Mouse (Mus musculus) stomach, embryonic 16.5 days (tissue): ENCODE measurements around the gene Ptn. TPM values are rescaled to one million over a fixed set of nuclear protein-coding genes. Genes with fewer than 3 reads are reported as not detected.

Source experiments
- ATAC-seq: fragments of 200-750 bp; cut with Nextera tagmentation; 2 replicates; pipeline ENCODE4 v1.8.0; 2017; ENCODE audit warnings: moderate number of reproducible peaks, moderate TSS enrichment; ENCODE audit not compliant: insufficient read depth, low FRiP score
- H3K27ac ChIP-seq: fragments of 300-500 bp; sonication (generic); 2 replicates; pipeline ENCODE4 v1.5.1; 2014; ENCODE audit warnings: low read length
- H3K27me3 ChIP-seq: fragments of 300-500 bp; sonication (generic); 2 replicates; pipeline ENCODE4 v1.6.1; 2014; ENCODE audit warnings: low read length, control low read depth, mixed read lengths; ENCODE audit not compliant: control insufficient read depth, insufficient read depth
- H3K36me3 ChIP-seq: fragments of 300-500 bp; sonication (generic); 2 replicates; pipeline ENCODE4 v1.6.1; 2014; ENCODE audit warnings: low read length; ENCODE audit not compliant: control insufficient read depth, insufficient read depth
- H3K4me1 ChIP-seq: fragments of 300-500 bp; sonication (generic); 2 replicates; pipeline ENCODE4 v1.6.1; 2014; ENCODE audit warnings: low read length, control low read depth, mixed read lengths; ENCODE audit not compliant: control insufficient read depth, insufficient read depth
- H3K4me2 ChIP-seq: fragments of 300-500 bp; sonication (generic); 2 replicates; pipeline ENCODE4 v1.6.1; 2014; ENCODE audit warnings: low read depth, low read length, mixed read lengths
- H3K4me3 ChIP-seq: fragments of 300-500 bp; sonication (generic); replicated peaks from 2 replicates; pipeline ENCODE4 v1.5.1; 2014; ENCODE audit warnings: mild to moderate bottlenecking, low read length
- H3K9ac ChIP-seq: fragments of 300-500 bp; sonication (generic); 2 replicates; pipeline ENCODE4 v1.6.1; 2014; ENCODE audit warnings: low read length
- H3K9me3 ChIP-seq: fragments of 300-500 bp; sonication (generic); replicated peaks from 2 replicates; pipeline ENCODE4 v1.6.1; 2016; ENCODE audit warnings: low read length, control low read depth; ENCODE audit not compliant: control insufficient read depth
- whole genome bisulfite sequencing: fragments of 180-500 bp; shearing (Covaris S2); extraction: QIAGEN DNeasy Blood & Tissue Kit; methylation state at CpG from one replicate; pipeline ENCODE4 v1.1.7; 2014; 5-methylcytosine and 5-hydroxymethylcytosine counted together
- polyA plus RNA-seq: library from polyadenylated mRNA; unstranded; fragments of >200 nt; fragmentation: Nextera tagmentation; extraction: Ambion mirVana; gene quantifications from 2 replicates; pipeline ENCODE4 v1.2.1, GENCODE M21; 2015

The Ptn gene
- polyA plus RNA-seq, 1 experiment from 2014 or later: 411 TPM

GRCm38 (mm10) chr6:36819019-36819783 lies 9.2 kb upstream of the Ptn start:
- Histone ChIP-seq H3K27ac (peak overlapping the region; percentile 68), H3K4me1 (peaks cover 20% of the 10 kb centered on the region), H3K4me3 (no peak overlapping the region), H3K9me3 (no peaks in the 10 kb centered on the region), H3K9ac (no peak overlapping the region), H3K4me2 (peak overlapping the region; percentile 20), H3K27me3 (no peaks in the 10 kb centered on the region), H3K36me3 (no peaks in the 10 kb centered on the region)
- ATAC-seq: peak; percentile 91
- 8% methylated on average over 8 of the region's 8 CpGs for WGBS

- Histone ChIP-seq H3K4me1 (peaks cover 20% of the 10 kb centered on the region), H3K9me3 (no peaks in the 10 kb centered on the region), H3K27me3 (no peaks in the 10 kb centered on the region), H3K4me3 (no peak overlapping the region), H3K36me3 (no peaks in the 10 kb centered on the region), H3K4me2 (peak overlapping the region; percentile 20), H3K27ac (peak overlapping the region; percentile 68), H3K9ac (no peak overlapping the region)
- 22% methylated on average over 4 of the region's 4 CpGs for WGBS
- 0 out of 2 replicates have a peak, but pooled peaks have one; percentile 5 for ATAC-seq
These were observed 8.4 kb upstream of the Ptn start for GRCm38 (mm10) chr6:36818281-36819018.

DNA sequence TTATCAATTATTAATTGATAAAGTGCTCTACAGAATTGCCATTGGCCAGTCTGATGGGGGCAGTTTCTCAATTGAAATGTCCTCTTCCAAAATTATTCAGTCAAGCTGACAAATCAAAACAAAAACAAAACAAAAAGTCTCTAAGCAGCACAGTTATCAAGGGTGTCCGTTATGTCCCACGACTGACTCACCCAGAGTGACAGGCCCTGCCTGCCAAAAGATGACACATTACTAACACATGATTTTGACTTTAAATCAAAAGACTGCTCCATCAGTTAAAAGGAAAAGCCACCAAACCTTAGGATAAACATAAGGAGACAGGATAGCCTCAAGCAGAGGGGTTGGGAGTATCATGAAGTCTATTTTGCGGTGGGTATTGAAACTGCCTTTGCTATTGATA lies 6.6 kb upstream of the Ptn start:
- 82% methylated on average over 3 of the region's 3 CpGs for WGBS
- Histone ChIP-seq H3K4me3 (no peak overlapping the region), H3K4me2 (no peak overlapping the region), H3K9me3 (no peaks in the 10 kb centered on the region), H3K27me3 (no peaks in the 10 kb centered on the region), H3K27ac (no peak overlapping the region), H3K4me1 (peaks cover 20% of the 10 kb centered on the region), H3K9ac (no peak overlapping the region), H3K36me3 (no peaks in the 10 kb centered on the region)
- ATAC-seq: no peak

- no peak overlapping the region for H3K4me3 ChIP-seq
- no peak overlapping the region for H3K27ac ChIP-seq
- peaks cover 20% of the 10 kb centered on the region for H3K4me1 ChIP-seq
- H3K4me2 ChIP-seq: no peak overlapping the region
- 71% methylated on average over 2 of the region's 2 CpGs for WGBS
- no peaks in the 10 kb centered on the region for H3K9me3 ChIP-seq
- ATAC-seq: no peak
- no peak overlapping the region for H3K9ac ChIP-seq
- no peaks in the 10 kb centered on the region for H3K36me3 ChIP-seq
- H3K27me3 ChIP-seq: no peaks in the 10 kb centered on the region
These were observed 6.0 kb upstream of the Ptn start for GRCm38 (mm10) chr6:36815992-36816391.

DNA sequence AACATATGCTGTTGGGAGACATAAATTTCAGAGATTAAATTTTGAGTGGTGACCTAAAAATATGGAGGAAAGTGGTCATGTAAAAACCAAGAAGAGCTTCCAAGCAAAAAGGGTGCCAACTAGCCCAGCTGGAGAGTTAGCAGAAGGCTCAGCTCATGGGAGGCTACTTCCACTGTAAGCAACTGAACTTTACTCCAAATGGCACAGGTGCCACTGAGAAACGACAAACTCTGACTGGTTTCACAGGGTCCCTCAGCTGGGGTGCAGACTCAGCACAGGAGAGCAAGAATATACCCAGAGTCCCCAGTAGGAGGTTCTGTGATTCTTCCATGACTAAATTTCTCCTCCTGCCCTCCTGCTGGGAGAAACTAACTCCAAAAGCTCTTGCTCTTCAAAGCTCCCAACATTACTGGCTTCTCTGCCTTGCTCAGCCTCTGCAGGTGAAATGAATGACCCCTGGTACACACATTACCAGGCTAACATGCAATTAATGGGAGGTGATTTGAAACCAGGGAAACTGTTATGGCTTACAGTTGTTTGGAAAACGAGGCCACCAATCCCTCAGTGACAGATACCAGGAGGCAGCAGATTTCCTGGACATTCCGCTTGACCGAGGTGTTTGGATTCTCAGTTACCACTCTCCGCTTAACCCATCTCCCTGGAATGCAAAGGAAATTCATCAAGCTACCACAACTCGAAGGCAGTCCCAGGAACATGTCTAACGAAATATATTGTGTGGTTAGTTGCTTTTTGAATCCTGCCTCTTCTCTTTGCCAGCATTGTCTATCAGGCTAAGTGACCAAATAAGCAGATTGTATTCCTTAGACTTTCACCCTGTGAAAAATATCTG lies 2.9 kb upstream of the Ptn start:
- Histone ChIP-seq H3K9ac (no peak overlapping the region), H3K4me2 (no peak overlapping the region), H3K9me3 (no peaks in the 10 kb centered on the region), H3K36me3 (no peaks in the 10 kb centered on the region), H3K4me3 (no peak overlapping the region), H3K4me1 (peaks cover 3% of the 10 kb centered on the region; the same call in 1 of the 2 replicates), H3K27ac (no peak overlapping the region), H3K27me3 (no peaks in the 10 kb centered on the region)
- no peak for ATAC-seq
- WGBS: 47% methylated on average over 7 of the region's 7 CpGs

DNA sequence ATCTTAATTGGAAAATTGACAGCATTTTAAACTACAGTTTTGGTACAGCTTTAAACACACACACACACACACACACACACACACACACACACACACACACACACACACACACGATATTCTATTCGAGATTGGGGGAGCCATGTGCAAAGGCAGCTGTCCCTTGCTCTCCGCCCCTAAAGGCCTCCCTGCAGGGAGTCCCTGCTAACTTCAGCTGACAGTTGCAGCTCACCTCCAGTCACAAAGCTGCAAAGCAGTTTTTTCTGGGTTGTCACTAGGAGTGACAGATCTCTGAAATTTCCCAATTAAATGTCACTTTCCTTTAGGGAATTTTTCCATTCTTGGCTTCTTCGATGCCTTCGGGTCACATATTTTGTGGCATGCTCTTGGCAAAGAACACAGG lies 428 bp upstream of the Ptn start:
- no peaks in the 10 kb centered on the region for H3K9me3 ChIP-seq
- H3K27ac ChIP-seq: peak overlapping the region; percentile 82
- no peak overlapping the region; the same call in 1 of the 2 replicates for H3K9ac ChIP-seq
- H3K4me2 ChIP-seq: peak overlapping the region; percentile 53
- no peak for ATAC-seq
- peak overlapping the region; percentile 52 for H3K4me3 ChIP-seq
- no peaks in the 10 kb centered on the region for H3K36me3 ChIP-seq
- WGBS: 18% methylated on average over 5 of the region's 5 CpGs
- no peaks in the 10 kb centered on the region for H3K4me1 ChIP-seq
- H3K27me3 ChIP-seq: no peaks in the 10 kb centered on the region

DNA sequence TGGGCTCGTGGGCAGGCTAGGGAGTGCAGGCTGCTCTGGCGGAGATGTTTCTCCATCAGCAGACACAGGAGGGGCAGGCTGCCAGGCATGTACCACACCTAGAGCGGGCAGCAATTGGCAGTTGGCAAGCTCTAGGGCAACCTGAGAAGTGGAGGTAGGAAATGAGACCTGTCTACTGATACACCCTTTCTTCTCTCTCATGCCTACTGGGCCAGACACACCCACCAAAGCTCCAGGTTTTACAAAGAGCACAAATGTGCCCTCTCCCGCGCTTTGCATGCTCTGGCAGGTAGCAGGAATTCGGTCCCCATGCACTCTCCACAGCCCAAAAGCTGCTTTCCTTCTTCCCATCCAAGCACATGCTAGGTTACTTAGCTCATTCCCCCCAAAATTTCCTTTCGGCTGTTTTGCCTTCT lies 701 bp downstream of the Ptn start:
- Histone ChIP-seq H3K9me3 (no peaks in the 10 kb centered on the region), H3K36me3 (no peaks in the 10 kb centered on the region), H3K9ac (peak overlapping the region; percentile 62), H3K4me2 (peak overlapping the region; percentile 53), H3K4me1 (no peaks in the 10 kb centered on the region), H3K27ac (peak overlapping the region; percentile 82), H3K4me3 (peak overlapping the region; percentile 52), H3K27me3 (no peaks in the 10 kb centered on the region)
- 8% methylated on average over 7 of the region's 7 CpGs for WGBS
- ATAC-seq: peak; percentile 59; the same call in 1 of the 2 replicates

DNA sequence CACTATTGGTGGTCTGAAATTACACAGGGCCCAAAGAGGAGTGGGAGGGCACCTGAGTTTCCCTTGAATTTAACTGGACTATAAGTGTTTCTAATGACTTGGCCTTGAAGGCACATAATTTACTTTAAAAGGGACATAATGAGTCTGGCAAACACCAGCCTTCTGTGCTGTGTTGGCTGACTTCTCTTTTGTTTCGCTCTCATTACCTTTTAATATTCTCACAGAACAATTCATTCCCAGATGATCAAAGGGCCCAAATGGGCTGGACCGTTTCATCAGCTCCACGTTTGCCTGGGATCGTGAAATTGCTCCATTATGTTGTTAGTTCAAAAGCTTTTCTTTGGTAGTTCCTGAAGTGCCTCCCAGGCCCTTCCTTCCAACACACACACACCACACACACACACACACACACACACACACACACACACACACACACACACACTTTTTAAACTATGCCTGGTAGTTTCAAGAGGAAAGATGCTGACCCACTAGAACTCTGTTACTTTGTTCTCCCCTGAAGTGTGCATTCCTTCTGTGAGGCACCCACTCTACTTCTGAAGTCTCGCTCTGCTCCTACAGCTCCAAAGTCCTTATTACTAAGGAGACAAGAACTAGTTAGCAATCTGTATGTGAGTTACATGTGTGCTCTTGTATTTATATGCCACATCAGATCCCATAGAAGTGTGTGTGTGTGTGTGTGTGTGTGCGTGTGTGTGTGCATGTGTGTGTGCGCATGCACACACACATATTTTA lies 1.5 kb downstream of the Ptn start:
- Histone ChIP-seq H3K4me2 (peak overlapping the region; percentile 53), H3K27me3 (no peaks in the 10 kb centered on the region), H3K9ac (peak overlapping the region; percentile 62), H3K4me1 (no peaks in the 10 kb centered on the region), H3K4me3 (peak overlapping the region; percentile 52), H3K27ac (peak overlapping the region; percentile 82), H3K36me3 (no peaks in the 10 kb centered on the region), H3K9me3 (no peaks in the 10 kb centered on the region)
- 46% methylated on average over 7 of the region's 7 CpGs for WGBS
- no peak for ATAC-seq
